Mouse (Mus musculus) heart, embryonic 13.5 days (tissue): Measurements from ENCODE around the gene 1700017B05Rik. TPM values are rescaled to one million over a fixed set of nuclear protein-coding genes. Genes with fewer than 3 reads are reported as not detected.
A peak's percentile ranks its signal among the peaks of the same experiment; 100 is the strongest.
"Not testable (repeated sequence)": the region's sequence is repeated elsewhere in the genome, so short reads cannot be mapped to it uniquely, and the experiment has no call there.

Experiments
- ATAC-seq: fragments of 200-750 bp; cut with Nextera tagmentation; 2 replicates; pipeline ENCODE4 v1.8.0; 2017; ENCODE audit warnings: moderate TSS enrichment; ENCODE audit not compliant: insufficient number of reproducible peaks, low FRiP score, low TSS enrichment; ENCODE audit errors: extremely low read depth
- H3K27ac ChIP-seq: fragments of 300-500 bp; sonication (generic); replicated peaks from 2 replicates; pipeline ENCODE4 v1.5.1; 2015; ENCODE audit warnings: moderate library complexity, mild to moderate bottlenecking, inconsistent platforms
- H3K27me3 ChIP-seq: fragments of 300-500 bp; sonication (generic); replicated peaks from 2 replicates; pipeline ENCODE4 v1.6.1; 2015; ENCODE audit warnings: mild to moderate bottlenecking, inconsistent platforms
- H3K36me3 ChIP-seq: fragments of 300-500 bp; sonication (generic); 2 replicates; pipeline ENCODE4 v1.6.1; 2015; ENCODE audit warnings: mild to moderate bottlenecking, inconsistent platforms
- H3K4me1 ChIP-seq: fragments of 300-500 bp; sonication (generic); 2 replicates; pipeline ENCODE4 v1.6.1; 2015; ENCODE audit warnings: inconsistent platforms
- H3K4me2 ChIP-seq: fragments of 300-500 bp; sonication (generic); 2 replicates; pipeline ENCODE4 v1.6.1; 2015; ENCODE audit warnings: inconsistent platforms, mild to moderate bottlenecking, moderate library complexity
- H3K4me3 ChIP-seq: fragments of 300-500 bp; sonication (generic); 2 replicates; pipeline ENCODE4 v1.5.1; 2015; ENCODE audit warnings: moderate library complexity, mild to moderate bottlenecking, inconsistent platforms
- H3K9ac ChIP-seq: fragments of 300-500 bp; sonication (generic); 2 replicates; pipeline ENCODE4 v1.6.1; 2015; ENCODE audit warnings: inconsistent platforms, mild to moderate bottlenecking, moderate library complexity
- H3K9me3 ChIP-seq: fragments of 300-500 bp; sonication (generic); 2 replicates; pipeline ENCODE4 v1.6.1; 2016; ENCODE audit warnings: inconsistent platforms
- WGBS: fragments of 180-500 bp; shearing (Covaris S2); methylation state at CpG from one replicate; pipeline ENCODE4 v1.1.7; 2015; ENCODE audit warnings: mixed read lengths; 5-methylcytosine and 5-hydroxymethylcytosine counted together
- polyA plus RNA-seq: library from polyadenylated mRNA; unstranded; fragments of >200 nt; fragmentation: Nextera tagmentation; extraction: Ambion mirVana; gene quantifications from 2 replicates; pipeline ENCODE4 v1.2.1, GENCODE M21; 2015

Gene 1700017B05Rik
- polyA plus RNA-seq = 11.9 and 16.9 TPM in 2 replicates

DNA sequence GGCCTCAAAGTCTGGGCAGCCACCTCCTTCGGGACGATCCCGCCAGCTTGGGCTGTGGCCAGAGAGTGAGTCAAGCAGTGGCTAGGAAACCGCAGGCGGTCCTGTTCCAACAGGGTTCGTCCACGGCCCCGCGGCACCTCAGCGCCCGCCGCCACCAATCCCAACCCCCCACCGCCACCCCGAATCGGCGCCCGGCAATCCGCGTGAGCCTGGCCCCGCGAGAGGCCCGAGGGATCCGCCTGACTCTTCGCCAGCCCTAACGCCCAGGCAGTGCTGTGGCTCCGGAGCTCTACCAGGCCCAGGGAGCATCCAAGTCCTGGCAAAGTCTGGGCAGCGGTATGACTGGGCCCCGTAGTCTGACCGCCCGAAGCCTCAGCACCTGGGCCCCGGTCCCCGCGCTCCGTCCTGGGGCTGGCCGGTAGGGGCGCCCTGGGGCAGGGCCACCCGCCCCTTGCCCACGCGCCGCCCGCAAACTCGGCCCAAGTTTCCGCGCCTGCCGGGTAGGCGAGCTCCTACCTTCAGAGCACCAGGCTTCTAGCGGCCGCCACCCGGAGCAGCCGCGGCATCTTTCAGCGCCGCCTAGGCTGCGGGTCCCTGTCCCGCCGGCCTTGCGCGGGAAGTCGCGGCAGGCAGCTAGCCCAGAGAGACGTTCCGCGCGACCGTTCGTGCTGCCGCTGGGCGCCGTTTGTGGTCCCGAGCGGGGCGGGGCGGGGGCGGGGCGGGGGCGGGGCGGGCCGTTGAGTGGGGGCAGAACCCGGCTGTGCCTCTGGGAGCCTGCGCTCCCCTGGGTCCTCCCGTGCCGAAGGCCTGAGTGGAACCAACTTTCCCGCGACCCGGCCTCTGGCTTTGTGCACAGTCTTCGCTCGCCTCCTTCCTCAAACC lies at the start of gene 1700017B05Rik:
TSS of gene 1700017B05Rik (minus strand) at position 700 of the 882 bp plus-strand sequence.
- peak within 1 kb of the TSS; percentile 91 for H3K4me2 ChIP-seq
- peaks cover 18% of the 10 kb centered on the region for H3K36me3 ChIP-seq
- H3K27me3 ChIP-seq = peaks cover 23% of the 10 kb centered on the region
- peaks cover 53% of the 10 kb centered on the region for H3K4me1 ChIP-seq
- peak within 1 kb of the TSS; percentile 80 for H3K27ac ChIP-seq
- H3K9me3 ChIP-seq = no peaks in the 10 kb centered on the region
- peak within 1 kb of the TSS; percentile 98 for H3K9ac ChIP-seq
- peak within 1 kb of the TSS; percentile 94 for H3K4me3 ChIP-seq
- ATAC-seq = peak; percentile 77
- under 1% methylated on average over 72 of the region's 87 CpGs for WGBS

DNA sequence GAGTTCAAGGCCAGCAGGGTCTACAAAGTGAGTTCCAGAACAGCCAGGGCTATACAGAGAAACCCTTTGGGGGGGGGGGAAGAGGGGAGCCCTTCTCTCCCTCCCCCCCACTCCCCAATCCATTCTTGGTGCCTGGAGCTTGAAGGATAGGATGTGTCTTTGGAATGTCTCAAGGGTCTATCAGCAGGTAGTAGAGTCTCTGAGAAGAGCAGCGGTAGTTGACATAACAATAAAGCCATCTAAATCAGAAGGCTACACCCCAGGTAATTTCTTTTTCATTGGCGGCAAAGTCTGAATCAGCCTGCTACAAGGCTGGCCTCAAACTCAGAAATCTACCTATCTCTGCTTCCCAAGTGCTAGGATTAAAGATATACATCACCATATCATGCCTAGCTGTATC lies 48.5 kb upstream of the 1700017B05Rik start:
- Histone ChIP-seq H3K9ac (no peak overlapping the region), H3K9me3 (no peaks in the 10 kb centered on the region; the same call in 1 of the 2 replicates), H3K4me2 (no peak overlapping the region), H3K27me3 (no peaks in the 10 kb centered on the region), H3K36me3 (no peaks in the 10 kb centered on the region), H3K4me3 (no peak overlapping the region), H3K27ac (no peak overlapping the region), H3K4me1 (no peaks in the 10 kb centered on the region)
- WGBS = 83% methylated on average over 2 of the region's 2 CpGs
- no peak for ATAC-seq

DNA sequence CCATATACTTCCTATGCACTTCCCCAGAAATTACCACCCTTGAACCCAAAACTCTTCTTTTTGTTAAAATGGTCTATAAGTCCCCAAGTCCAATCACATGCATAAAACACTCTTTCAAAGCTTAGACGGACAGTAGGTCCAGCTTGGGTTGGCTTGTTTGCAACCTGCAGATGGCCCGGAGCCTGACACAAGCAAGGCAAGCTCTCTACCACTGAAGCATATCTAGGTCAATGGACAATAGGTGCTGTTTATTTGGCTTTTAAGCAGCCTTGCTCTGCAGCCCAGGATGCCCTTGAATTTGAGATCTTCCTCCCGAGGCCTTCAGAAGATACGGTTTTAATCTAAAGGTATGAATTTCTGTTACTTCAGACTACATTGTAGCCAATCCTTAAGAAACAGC lies 46.9 kb upstream of the 1700017B05Rik start:
- no peak overlapping the region for H3K4me2 ChIP-seq
- WGBS = 79% methylated on average over 4 of the region's 4 CpGs
- H3K9ac ChIP-seq = no peak overlapping the region
- no peak overlapping the region for H3K27ac ChIP-seq
- no peaks in the 10 kb centered on the region for H3K4me1 ChIP-seq
- H3K36me3 ChIP-seq = no peaks in the 10 kb centered on the region
- no peak overlapping the region for H3K4me3 ChIP-seq
- H3K9me3 ChIP-seq = peaks cover 3% of the 10 kb centered on the region; the same call in 1 of the 2 replicates
- no peaks in the 10 kb centered on the region for H3K27me3 ChIP-seq
- no peak for ATAC-seq

DNA sequence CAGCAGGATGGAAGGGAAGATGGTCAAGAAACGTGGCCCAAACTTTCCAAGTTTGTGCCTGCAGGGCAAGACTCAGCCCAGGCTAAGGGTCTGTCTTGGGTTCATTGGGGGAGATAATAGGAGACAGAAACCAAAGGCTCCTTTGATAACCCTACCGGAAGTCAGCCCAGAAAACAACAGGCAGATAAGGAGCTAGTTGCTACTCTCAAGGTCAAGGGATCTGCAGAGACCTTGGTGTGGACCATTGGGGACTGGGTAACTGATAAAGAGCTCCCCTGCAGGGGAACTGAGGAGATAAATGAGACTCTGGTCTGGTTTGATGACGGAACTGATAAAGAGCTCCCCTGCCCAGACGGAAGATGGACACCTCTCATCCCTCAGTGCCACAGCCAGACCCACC lies 45.0 kb upstream of the 1700017B05Rik start:
- H3K36me3 ChIP-seq = no peaks in the 10 kb centered on the region
- no peak overlapping the region for H3K9ac ChIP-seq
- no peak overlapping the region for H3K4me3 ChIP-seq
- H3K27ac ChIP-seq = no peak overlapping the region
- no peak for ATAC-seq
- no peaks in the 10 kb centered on the region for H3K27me3 ChIP-seq
- no peaks in the 10 kb centered on the region for H3K4me1 ChIP-seq
- H3K4me2 ChIP-seq = no peak overlapping the region
- 49% methylated on average over 4 of the region's 4 CpGs for WGBS
- H3K9me3 ChIP-seq = peaks cover 3% of the 10 kb centered on the region; the same call in 1 of the 2 replicates

DNA sequence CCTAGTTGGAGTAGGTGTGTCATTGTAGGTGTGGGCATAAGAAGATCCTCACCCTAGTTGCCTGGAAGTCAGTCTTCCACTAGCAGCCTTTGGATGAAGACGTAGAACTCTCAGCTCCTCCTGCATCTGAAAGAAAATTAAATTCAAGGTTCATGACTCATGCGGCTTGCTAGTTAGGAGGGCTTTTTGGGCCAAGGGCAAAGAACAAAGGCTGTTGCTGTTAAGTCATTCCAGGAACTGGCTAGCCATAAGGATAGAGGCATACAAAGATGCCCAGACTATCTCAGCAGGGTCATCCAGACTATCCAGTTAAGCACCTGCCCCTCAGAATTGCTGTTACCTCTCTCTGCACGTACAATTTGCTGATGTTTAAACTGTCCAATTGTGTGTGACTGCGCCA lies 42.3 kb upstream of the 1700017B05Rik start:
- H3K36me3 ChIP-seq, H3K4me2 ChIP-seq, H3K27me3 ChIP-seq, H3K9ac ChIP-seq, ATAC-seq, H3K4me1 ChIP-seq, H3K27ac ChIP-seq, H3K4me3 ChIP-seq, H3K9me3 ChIP-seq: not testable (repeated sequence)
- 91% methylated on average over 4 of the region's 4 CpGs for WGBS

DNA sequence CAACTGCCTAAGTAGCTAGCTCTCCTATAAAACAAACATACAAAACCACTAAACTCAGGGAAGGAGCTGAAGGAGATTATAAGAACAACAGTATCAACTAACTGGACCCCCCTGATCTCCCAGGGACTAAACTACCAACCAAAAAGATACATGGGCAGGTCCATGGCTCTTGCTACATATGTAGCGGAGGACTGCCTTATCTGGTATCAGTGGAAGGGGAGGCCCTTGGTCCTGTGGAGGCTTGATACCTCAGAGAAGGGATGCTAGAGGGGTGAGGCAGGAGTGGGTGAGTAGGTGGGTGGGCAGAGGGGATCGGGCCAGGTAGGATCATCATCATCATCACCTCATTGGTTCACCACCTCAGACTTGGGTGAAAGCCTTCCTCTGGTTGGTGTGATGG lies 41.8 kb upstream of the 1700017B05Rik start:
- no peak for ATAC-seq
- H3K27me3 ChIP-seq = no peaks in the 10 kb centered on the region
- H3K27ac ChIP-seq = no peak overlapping the region
- H3K36me3 ChIP-seq = no peaks in the 10 kb centered on the region
- H3K4me3 ChIP-seq = no peak overlapping the region
- no peak overlapping the region for H3K9ac ChIP-seq
- H3K9me3 ChIP-seq = peaks cover 3% of the 10 kb centered on the region; the same call in 1 of the 2 replicates
- 84% methylated on average over 2 of the region's 2 CpGs for WGBS
- no peaks in the 10 kb centered on the region for H3K4me1 ChIP-seq
- H3K4me2 ChIP-seq = no peak overlapping the region

DNA sequence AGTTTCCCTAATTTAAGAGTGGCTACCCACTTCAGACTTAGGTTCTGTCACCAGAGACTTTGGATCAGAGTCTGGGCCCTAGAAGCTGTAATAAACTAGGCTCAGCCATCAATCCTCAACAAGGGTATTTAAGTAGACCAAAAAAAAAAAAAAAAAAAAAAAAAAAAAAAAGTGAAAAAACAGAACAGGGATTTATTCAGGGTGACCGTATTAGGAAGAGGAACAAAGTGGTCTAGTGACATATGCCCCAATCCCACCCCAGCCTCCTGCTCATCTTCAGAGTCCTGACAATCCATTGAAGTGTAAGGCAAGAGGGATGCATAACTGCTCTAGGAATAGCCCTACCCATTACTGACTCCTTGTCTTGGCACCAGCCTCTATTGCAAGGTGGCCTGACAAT lies 40.9 kb upstream of the 1700017B05Rik start:
- ATAC-seq = no peak

DNA sequence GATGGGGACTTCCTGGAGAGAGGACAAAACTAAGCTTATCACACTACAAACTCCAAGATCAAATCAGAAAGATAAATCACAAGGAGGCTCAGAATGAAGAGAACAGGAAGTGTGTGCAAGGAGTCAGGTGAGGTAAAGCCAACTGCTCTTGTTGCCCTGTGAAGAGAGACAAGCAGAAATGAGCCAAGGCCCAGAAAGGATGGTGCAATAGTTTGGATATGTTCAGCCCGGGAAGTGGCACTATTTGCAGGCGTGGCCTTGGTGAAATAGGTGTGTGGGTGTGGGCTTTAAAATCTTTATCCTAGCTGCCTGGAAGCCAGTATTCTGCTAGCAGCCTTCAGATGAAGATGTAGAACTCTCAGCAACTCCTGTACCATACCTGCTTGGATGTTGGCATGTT lies 38.4 kb upstream of the 1700017B05Rik start:
- no peaks in the 10 kb centered on the region for H3K4me1 ChIP-seq
- H3K36me3 ChIP-seq = no peaks in the 10 kb centered on the region
- H3K9me3 ChIP-seq = peaks cover 3% of the 10 kb centered on the region; the same call in 1 of the 2 replicates
- no peak overlapping the region for H3K9ac ChIP-seq
- no peak for ATAC-seq
- H3K4me2 ChIP-seq = no peak overlapping the region
- H3K27me3 ChIP-seq = no peaks in the 10 kb centered on the region
- 77% methylated on average over 2 of the region's 2 CpGs for WGBS
- no peak overlapping the region for H3K4me3 ChIP-seq
- H3K27ac ChIP-seq = peak overlapping the region; percentile 59

More for the DNA sequence above, 40.9 kb upstream of the 1700017B05Rik start:
- Histone ChIP-seq H3K9ac (no peak overlapping the region), H3K9me3 (peaks cover 3% of the 10 kb centered on the region; the same call in 1 of the 2 replicates), H3K36me3 (no peaks in the 10 kb centered on the region), H3K4me2 (no peak overlapping the region), H3K27me3 (no peaks in the 10 kb centered on the region), H3K4me1 (no peaks in the 10 kb centered on the region), H3K4me3 (no peak overlapping the region), H3K27ac (no peak overlapping the region)
- 100% methylated on average over 1 of the region's 1 CpGs for WGBS

DNA sequence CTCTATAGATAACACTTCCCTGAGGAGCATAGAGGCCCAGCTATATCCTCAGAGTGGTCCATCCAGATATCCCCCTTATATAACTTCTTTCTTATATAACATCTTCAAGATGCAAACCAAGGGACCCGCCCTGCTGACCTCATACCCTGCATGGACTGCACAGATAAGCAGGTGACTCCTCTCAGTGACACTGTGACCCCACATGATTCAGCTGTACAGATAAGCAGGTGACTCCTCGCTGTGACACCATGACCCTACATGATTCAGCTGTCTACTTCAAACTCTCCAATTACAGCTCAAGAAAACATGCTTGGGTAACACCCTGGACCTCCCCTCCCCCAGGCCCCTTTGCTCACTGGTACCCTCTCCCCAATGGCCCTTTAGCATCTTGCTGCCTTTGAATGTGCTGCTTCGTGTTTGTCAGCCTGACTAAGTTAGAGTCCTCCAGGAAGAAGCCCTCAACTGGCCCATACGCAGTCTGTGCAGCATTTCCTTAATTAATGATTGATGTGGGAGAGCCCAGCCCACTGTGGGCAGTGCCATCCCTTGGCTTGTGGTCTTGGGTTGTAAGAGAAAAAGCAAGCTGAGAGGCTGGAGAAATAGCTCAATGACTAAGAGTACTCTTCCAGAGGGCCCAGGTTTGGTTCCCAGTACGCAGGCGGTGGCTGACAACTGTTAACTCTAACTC lies 37.5 kb upstream of the 1700017B05Rik start:
- no peak overlapping the region for H3K9ac ChIP-seq
- ATAC-seq = peak; percentile 93
- no peaks in the 10 kb centered on the region for H3K4me1 ChIP-seq
- WGBS = 64% methylated on average over 6 of the region's 6 CpGs
- H3K9me3 ChIP-seq = peaks cover under 1% of the 10 kb centered on the region; the same call in 1 of the 2 replicates
- H3K27me3 ChIP-seq = no peaks in the 10 kb centered on the region
- H3K4me3 ChIP-seq = no peak overlapping the region
- no peaks in the 10 kb centered on the region for H3K36me3 ChIP-seq
- peak overlapping the region; percentile 59 for H3K27ac ChIP-seq
- no peak overlapping the region; the same call in 1 of the 2 replicates for H3K4me2 ChIP-seq

DNA sequence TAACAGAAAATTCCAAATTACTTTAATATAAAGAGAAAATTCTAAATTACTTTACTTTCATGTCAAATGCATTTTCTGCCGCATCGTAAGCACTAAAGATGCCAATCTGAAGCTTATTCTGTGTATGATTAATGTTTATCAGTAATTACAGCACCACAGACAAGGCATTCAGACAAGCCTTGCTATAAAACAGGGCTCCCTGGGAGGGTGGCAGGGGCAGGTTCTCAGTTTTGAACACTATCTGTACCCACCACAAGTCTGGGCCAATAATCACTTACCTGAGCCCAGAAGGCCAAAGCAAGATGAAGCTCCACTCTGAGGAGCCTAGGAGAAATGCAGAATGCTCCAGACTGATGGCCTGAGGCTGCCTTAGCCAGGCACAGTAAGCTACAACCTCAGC lies 35.5 kb upstream of the 1700017B05Rik start:
- WGBS = 91% methylated on average over 2 of the region's 2 CpGs
- H3K27me3 ChIP-seq = no peaks in the 10 kb centered on the region
- peak overlapping the region; percentile 44 for H3K4me2 ChIP-seq
- no peaks in the 10 kb centered on the region for H3K9me3 ChIP-seq
- H3K4me3 ChIP-seq = no peak overlapping the region; the same call in 1 of the 2 replicates
- H3K27ac ChIP-seq = peak overlapping the region; percentile 51
- H3K9ac ChIP-seq = 0 out of 2 replicates have a peak overlapping the region, but pooled peaks have one; percentile 6
- no peak for ATAC-seq
- H3K4me1 ChIP-seq = no peaks in the 10 kb centered on the region
- no peaks in the 10 kb centered on the region for H3K36me3 ChIP-seq

DNA sequence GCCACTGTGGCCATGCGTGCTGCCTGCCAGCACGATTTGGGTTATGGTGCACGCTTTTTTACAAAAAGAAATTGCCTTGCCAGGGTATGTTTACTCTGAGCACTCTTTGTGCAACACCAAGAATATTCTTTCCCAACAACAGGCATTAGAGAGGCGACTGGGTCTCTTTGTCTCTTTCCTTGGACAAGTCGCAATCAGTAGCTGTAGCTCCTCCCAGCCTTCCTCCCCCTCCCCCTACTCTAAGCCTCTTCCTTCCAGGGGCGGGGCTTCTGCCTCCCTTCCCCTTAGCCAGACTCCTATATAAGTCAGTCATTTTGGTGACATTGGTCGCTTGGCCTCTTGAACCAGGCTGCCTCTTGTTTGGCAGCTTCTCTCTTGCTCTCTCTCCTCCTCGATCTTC lies 33.9 kb upstream of the 1700017B05Rik start:
- Histone ChIP-seq H3K36me3 (no peaks in the 10 kb centered on the region), H3K4me3 (no peak overlapping the region), H3K4me1 (no peaks in the 10 kb centered on the region), H3K4me2 (peak overlapping the region; percentile 12; the same call in 1 of the 2 replicates), H3K9me3 (peaks cover 4% of the 10 kb centered on the region; the same call in 1 of the 2 replicates), H3K27me3 (no peaks in the 10 kb centered on the region), H3K9ac (no peak overlapping the region), H3K27ac (no peak overlapping the region)
- no peak for ATAC-seq
- WGBS = 64% methylated on average over 8 of the region's 8 CpGs
